Comparison of ENCODE assay signal across 27 mouse cellular contexts in genomic region chr3:130853866-130854265, GRCm38 (mm10).
DNase-seq lines count a peak whose midpoint lies in the region; ATAC-seq and TF ChIP-seq lines count a peak whose summit lies in the region.
"Had no signal": no experiment of that assay in that cellular context is flagged by ENCODE, and none has a peak within 500 bp of the region (broad histone marks: within the 10 kb centered on the region; RNA-seq: fewer than 3 reads in every experiment).

No protein-coding gene starts in this region.

- 71% methylated on average over 9 of the region's 9 CpGs for WGBS in liver, embryonic 11.5 days
- WGBS in limb, embryonic 10.5 days, result 58% methylated on average over 9 of the region's 9 CpGs
- 67% methylated on average over 9 of the region's 9 CpGs for WGBS in liver, postnatal 0 days (ENCODE audit: insufficient replicate concordance)

- H3K27me3 ChIP-seq in liver, embryonic 11.5 days (replicated peaks; ENCODE audit: control insufficient read depth, insufficient read depth, low read length), result no peaks in the 10 kb centered on the region
- no peaks in the 10 kb centered on the region for H3K27me3 ChIP-seq in limb, embryonic 10.5 days (ENCODE audit: low read depth, poor library complexity, severe bottlenecking)
- H3K27me3 ChIP-seq in liver, postnatal 0 days (ENCODE audit: insufficient read depth, low read length), result no peaks in the 10 kb centered on the region
- H3K27me3 ChIP-seq: CH12.LX; embryonic facial prominence, embryonic 13.5 days; embryonic facial prominence, embryonic 15.5 days; forebrain, embryonic 12.5 days; Patski had no signal

- H3K27ac ChIP-seq in liver, embryonic 11.5 days (ENCODE audit: low read depth, low read length), result no peak overlapping the region
- H3K27ac ChIP-seq in limb, embryonic 10.5 days, result peak overlapping the region; percentile 14; the same call in 1 of the 2 replicates
- no peak overlapping the region for H3K27ac ChIP-seq in liver, postnatal 0 days (ENCODE audit: low read depth)
- H3K27ac ChIP-seq: embryonic facial prominence, embryonic 13.5 days; embryonic facial prominence, embryonic 15.5 days; forebrain, embryonic 10.5 days; forebrain, embryonic 12.5 days had no signal

- no peaks in the 10 kb centered on the region for H3K36me3 ChIP-seq in liver, embryonic 11.5 days (ENCODE audit: control insufficient read depth, insufficient read depth, low read length)
- H3K36me3 ChIP-seq in limb, embryonic 10.5 days, result no peaks in the 10 kb centered on the region
- H3K36me3 ChIP-seq in liver, postnatal 0 days (replicated peaks; ENCODE audit: insufficient read depth, low read length), result no peaks in the 10 kb centered on the region
- H3K36me3 ChIP-seq: embryonic facial prominence, embryonic 13.5 days; embryonic facial prominence, embryonic 15.5 days; forebrain, embryonic 10.5 days; forebrain, embryonic 12.5 days; G1E had no signal

- H3K4me1 ChIP-seq in liver, embryonic 11.5 days (replicated peaks; ENCODE audit: control insufficient read depth, insufficient read depth, low read length), result no peaks in the 10 kb centered on the region
- peaks cover 54% of the 10 kb centered on the region for H3K4me1 ChIP-seq in limb, embryonic 10.5 days
- H3K4me1 ChIP-seq in liver, postnatal 0 days (ENCODE audit: insufficient read depth), result no peaks in the 10 kb centered on the region
- H3K4me1 ChIP-seq: embryonic facial prominence, embryonic 15.5 days had no signal

- no peak for ATAC-seq in liver, embryonic 11.5 days (replicated peaks; ENCODE audit: low FRiP score)
- ATAC-seq in liver, postnatal 0 days, result peak; percentile 72
- ATAC-seq: activated CD4-positive, CD25-positive, alpha-beta regulatory T cell, adult 4 months; CD4-positive, CD25-positive, alpha-beta regulatory T cell, adult 4 months; forebrain, embryonic 14.5 days; forebrain, embryonic 16.5 days; Patski had no signal

- H3K4me2 ChIP-seq in liver, embryonic 11.5 days, result no peak overlapping the region
- peak overlapping the region; percentile 13; the same call in 1 of the 2 replicates for H3K4me2 ChIP-seq in liver, postnatal 0 days (ENCODE audit: low read depth, low read length)
- H3K4me2 ChIP-seq: embryonic facial prominence, embryonic 13.5 days; embryonic facial prominence, embryonic 15.5 days; forebrain, embryonic 12.5 days had no signal

- H3K9me3 ChIP-seq in liver, embryonic 11.5 days (ENCODE audit: control insufficient read depth, low read length), result no peaks in the 10 kb centered on the region
- no peaks in the 10 kb centered on the region for H3K9me3 ChIP-seq in limb, embryonic 10.5 days (replicated peaks)
- H3K9me3 ChIP-seq in liver, postnatal 0 days (ENCODE audit: low read length), result no peaks in the 10 kb centered on the region
- H3K9me3 ChIP-seq: embryonic facial prominence, embryonic 13.5 days; embryonic facial prominence, embryonic 15.5 days; forebrain, embryonic 10.5 days; forebrain, embryonic 12.5 days had no signal

- H3K9ac ChIP-seq in liver, embryonic 11.5 days (ENCODE audit: low read depth, low read length), result no peak overlapping the region
- no peak overlapping the region for H3K9ac ChIP-seq in liver, postnatal 0 days (replicated peaks)
- H3K9ac ChIP-seq: embryonic facial prominence, embryonic 13.5 days; embryonic facial prominence, embryonic 15.5 days; forebrain, embryonic 12.5 days had no signal

- DNase-seq in liver, result peak; percentile 18
- DNase-seq in liver, embryonic 11.5 days (ENCODE audit: low spot score), result no peak
- no peak for DNase-seq in limb, embryonic 10.5 days (ENCODE audit: low spot score)
- DNase-seq in liver, postnatal 0 days, result peak; percentile 41
- no peak for DNase-seq in cerebellum, adult 9-10 months
- DNase-seq: adrenal gland, adult 8-10 months; adrenal gland, postnatal 14 days; adrenal gland, postnatal 36 days; B cell, adult 2 months; cerebellum, adult 11-12 months; cerebellum, adult 2 months; cerebellum, adult 9-11 months; cerebellum, postnatal 14 days; cerebellum, postnatal 36 days; embryo, embryonic 11 days had no signal

- TF ChIP-seq EP300 in liver, postnatal 0 days (IDR thresholded peaks at IDR 0.05; ENCODE audit: low read depth), result no peak

- H3K4me3 ChIP-seq in liver, embryonic 11.5 days (ENCODE audit: low read depth, low read length), result no peak overlapping the region
- no peak overlapping the region for H3K4me3 ChIP-seq in limb, embryonic 10.5 days
- no peak overlapping the region for H3K4me3 ChIP-seq in liver, postnatal 0 days (ENCODE audit: low read depth, low read length)
- H3K4me3 ChIP-seq: embryonic facial prominence, embryonic 13.5 days; embryonic facial prominence, embryonic 15.5 days; erythroblast, embryonic 14.5 days; forebrain, embryonic 10.5 days; forebrain, embryonic 12.5 days had no signal

- TF ChIP-seq CTCF in liver, postnatal 0 days (IDR thresholded peaks at IDR 0.05; ENCODE audit: low read depth), result no peak

Comparison
In these comparisons a context has a peak if more than half of its experiments do, and no peak if none do; other contexts are left out.
1. DNase-seq: peak in liver (single experiment) and liver, postnatal 0 days (single experiment); none in liver, embryonic 11.5 days (single experiment), limb, embryonic 10.5 days (single experiment) and cerebellum, adult 9-10 months (single experiment).